Mouse (Mus musculus): ENCODE measurements around the gene D230025D16Rik. TPM values are rescaled to one million over a fixed set of nuclear protein-coding genes. Genes with fewer than 3 reads are reported as not detected.

The D230025D16Rik gene
- polyA plus RNA-seq, 1 experiment from 2014 or later, result 25.2 TPM

DNA sequence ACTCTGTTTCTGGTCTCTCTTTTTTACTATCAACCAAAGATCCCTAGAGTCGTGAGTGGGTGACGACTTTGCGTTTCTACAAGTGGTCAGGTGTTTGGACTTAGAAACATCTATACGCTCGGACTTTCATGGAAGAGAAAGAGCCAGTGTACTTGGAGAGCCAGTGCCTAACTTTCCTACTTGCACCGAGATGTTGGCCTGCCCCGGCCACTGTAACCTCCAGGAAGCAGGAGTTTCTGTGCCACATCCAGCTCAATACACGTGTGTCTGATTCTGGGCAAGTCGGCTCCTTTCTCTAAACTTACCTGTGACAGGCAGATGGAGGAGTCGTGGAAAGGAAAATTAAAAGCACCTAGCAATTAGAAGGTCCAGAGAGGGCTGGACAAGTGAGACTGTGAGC, 50.9 kb downstream of the D230025D16Rik start, which contains the start of gene Nol3:
Nol3 (plus strand) TSS at position 301 of the 400 bp plus-strand sequence.
- no peak for ATAC-seq (replicated peaks; ENCODE audit: low FRiP score)
- Histone ChIP-seq H3K4me1 (peaks cover 29% of the 10 kb centered on the region), H3K4me3 (replicated peaks) (peak within 1 kb of the TSS; percentile 42), H3K36me3 (0 out of 2 replicates have a peak, but pooled peaks cover 3% of the 10 kb centered on the region), H3K27me3 (peaks cover 99% of the 10 kb centered on the region), H3K9ac (no peak within 1 kb of the TSS), H3K9me3 (replicated peaks) (no peaks in the 10 kb centered on the region), H3K4me2 (peak within 1 kb of the TSS; percentile 71), H3K27ac (no peak within 1 kb of the TSS)
- WGBS, result 2% methylated on average over 10 of the region's 10 CpGs

DNA sequence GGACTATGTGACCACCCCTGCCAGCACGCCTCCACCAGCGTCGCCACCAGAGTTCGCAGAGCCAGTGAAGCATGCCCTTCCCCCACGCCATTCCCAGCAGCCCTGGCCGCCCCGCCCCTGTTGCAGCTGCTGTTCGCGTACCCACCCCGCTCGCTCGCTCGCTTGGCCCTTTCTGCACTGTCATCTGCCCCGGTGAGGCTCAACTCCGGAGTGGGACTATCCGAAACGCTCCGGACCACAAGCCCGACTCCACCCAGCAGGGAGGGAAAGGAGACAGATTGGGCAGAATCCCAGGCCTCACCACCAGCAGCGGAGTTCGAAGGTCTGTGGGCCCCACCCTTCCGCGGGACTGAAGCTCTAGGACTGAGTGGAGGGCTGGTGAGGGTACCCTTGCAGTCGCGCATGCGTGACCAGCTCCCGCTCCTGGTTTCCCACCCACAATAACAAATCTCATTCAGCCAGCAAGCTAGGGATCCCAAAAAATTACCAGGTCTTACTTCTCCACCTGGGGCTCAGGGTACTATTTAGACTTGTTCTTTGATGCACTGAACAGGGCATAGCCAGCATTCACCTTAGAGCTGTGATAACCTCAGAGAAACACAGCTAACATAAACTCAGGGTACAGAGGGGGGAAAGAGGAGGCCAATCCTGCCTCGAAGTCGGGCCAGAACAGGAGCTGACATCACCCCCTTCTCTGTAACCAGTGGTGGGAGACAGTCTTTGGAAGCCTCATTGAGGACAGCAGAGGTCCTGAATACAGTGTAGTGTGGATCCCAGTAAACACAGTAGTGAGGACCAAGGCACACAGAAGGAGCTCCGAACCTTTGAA, 51.6 kb downstream of the D230025D16Rik start:
- WGBS, result 3% methylated on average over 30 of the region's 30 CpGs

DNA sequence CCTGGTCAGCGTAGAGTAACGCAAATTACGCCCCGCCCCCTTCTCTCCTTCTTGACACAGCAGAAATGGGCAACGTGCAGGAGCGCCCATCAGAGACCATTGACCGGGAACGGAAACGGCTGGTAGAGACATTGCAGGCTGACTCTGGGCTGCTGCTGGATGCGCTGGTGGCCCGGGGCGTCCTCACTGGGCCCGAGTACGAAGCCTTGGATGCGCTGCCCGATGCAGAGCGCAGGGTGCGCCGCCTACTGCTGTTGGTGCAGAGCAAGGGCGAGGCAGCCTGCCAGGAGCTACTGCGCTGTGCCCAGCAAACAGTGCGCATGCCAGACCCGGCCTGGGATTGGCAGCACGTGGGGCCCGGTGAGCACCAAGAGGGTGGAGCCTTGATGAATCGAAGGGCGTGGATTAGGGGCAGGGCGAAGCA, 54.0 kb downstream of the D230025D16Rik start:
- peaks cover 12% of the 10 kb centered on the region; the same call in 1 of the 2 replicates for H3K36me3 ChIP-seq
- H3K9ac ChIP-seq, result no peak overlapping the region
- ATAC-seq (replicated peaks; ENCODE audit: low FRiP score), result peak; percentile 55; the same call in 1 of the 2 replicates
- WGBS, result 2% methylated on average over 28 of the region's 28 CpGs
- H3K4me1 ChIP-seq, result peaks cover 27% of the 10 kb centered on the region
- H3K27me3 ChIP-seq, result peaks cover 71% of the 10 kb centered on the region
- H3K9me3 ChIP-seq (replicated peaks), result no peaks in the 10 kb centered on the region
- H3K4me3 ChIP-seq (replicated peaks), result peak overlapping the region; percentile 26
- peak overlapping the region; percentile 52 for H3K4me2 ChIP-seq
- H3K27ac ChIP-seq, result no peak overlapping the region

More for the DNA sequence above, 51.6 kb downstream of the D230025D16Rik start:
- 0 out of 2 replicates have a peak, but pooled peaks cover 6% of the 10 kb centered on the region for H3K36me3 ChIP-seq
- H3K9ac ChIP-seq, result no peak overlapping the region
- H3K4me3 ChIP-seq (replicated peaks), result peak overlapping the region; percentile 42
- H3K4me1 ChIP-seq, result peaks cover 27% of the 10 kb centered on the region
- H3K27ac ChIP-seq, result no peak overlapping the region
- peak; percentile 62; the same call in 1 of the 2 replicates for ATAC-seq (replicated peaks; ENCODE audit: low FRiP score)
- peaks cover 95% of the 10 kb centered on the region for H3K27me3 ChIP-seq
- peak overlapping the region; percentile 71 for H3K4me2 ChIP-seq
- H3K9me3 ChIP-seq (replicated peaks), result no peaks in the 10 kb centered on the region

GRCm38 (mm10) chr8:105280567-105280966, 55.6 kb downstream of the D230025D16Rik start:
- Histone ChIP-seq H3K4me3 (replicated peaks) (no peak overlapping the region), H3K9me3 (replicated peaks) (no peaks in the 10 kb centered on the region), H3K27me3 (peaks cover 55% of the 10 kb centered on the region), H3K27ac (no peak overlapping the region), H3K36me3 (peaks cover 12% of the 10 kb centered on the region), H3K9ac (no peak overlapping the region), H3K4me1 (peaks cover 23% of the 10 kb centered on the region), H3K4me2 (no peak overlapping the region)
- 73% methylated on average over 3 of the region's 3 CpGs for WGBS
- no peak for ATAC-seq (replicated peaks; ENCODE audit: low FRiP score)

DNA sequence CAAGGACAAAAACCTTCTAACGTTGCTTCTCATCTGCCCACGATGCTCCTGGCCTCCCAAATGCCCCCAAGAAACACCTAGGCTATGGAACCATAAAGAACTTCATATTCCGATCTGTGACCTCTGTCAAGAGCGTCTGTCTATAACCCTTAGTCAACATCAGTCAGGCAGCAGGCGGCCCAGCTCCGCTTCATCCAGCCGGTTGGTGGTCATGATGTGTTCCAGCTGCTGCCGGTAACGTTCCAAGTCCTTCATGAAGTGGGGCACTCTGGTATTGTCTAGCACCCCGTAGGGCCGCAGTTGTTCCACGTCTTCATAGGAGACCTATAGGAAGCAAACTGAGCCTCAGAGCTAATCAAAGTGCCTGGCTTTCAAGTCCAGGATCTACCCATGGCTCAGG, 56.9 kb downstream of the D230025D16Rik start:
- WGBS, result 85% methylated on average over 12 of the region's 12 CpGs
- ATAC-seq (replicated peaks; ENCODE audit: low FRiP score), result no peak
- Histone ChIP-seq H3K9ac (no peak overlapping the region), H3K4me3 (replicated peaks) (no peak overlapping the region), H3K4me2 (no peak overlapping the region), H3K27ac (no peak overlapping the region), H3K27me3 (peaks cover 42% of the 10 kb centered on the region), H3K4me1 (peaks cover 11% of the 10 kb centered on the region), H3K9me3 (replicated peaks) (no peaks in the 10 kb centered on the region), H3K36me3 (peaks cover 12% of the 10 kb centered on the region)

DNA sequence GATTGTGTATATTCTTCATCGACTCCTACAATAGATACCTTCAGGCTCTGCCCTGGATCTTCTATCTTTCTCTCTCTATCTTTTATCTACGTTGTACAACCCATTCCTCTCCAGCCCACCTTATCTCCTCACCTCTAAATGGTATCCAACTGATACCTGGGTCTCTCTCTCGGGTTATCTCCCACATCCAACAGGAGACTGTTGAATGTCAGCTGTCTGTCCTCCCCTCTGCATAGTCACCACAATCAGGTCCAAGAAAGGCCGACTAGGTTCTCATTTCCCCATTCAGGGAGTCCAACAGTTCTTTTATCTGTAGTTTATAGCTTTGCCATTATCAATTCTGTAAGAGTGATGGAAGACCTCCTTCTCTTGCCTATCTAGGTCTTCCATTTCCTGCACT, 57.3 kb downstream of the D230025D16Rik start:
- Histone ChIP-seq H3K4me3 (replicated peaks) (no peak overlapping the region), H3K36me3 (peaks cover 12% of the 10 kb centered on the region), H3K9me3 (replicated peaks) (no peaks in the 10 kb centered on the region), H3K27ac (no peak overlapping the region), H3K4me2 (no peak overlapping the region), H3K27me3 (peaks cover 38% of the 10 kb centered on the region), H3K9ac (no peak overlapping the region), H3K4me1 (peaks cover 11% of the 10 kb centered on the region)
- WGBS, result 83% methylated on average over 4 of the region's 4 CpGs
- ATAC-seq (replicated peaks; ENCODE audit: low FRiP score), result no peak

DNA sequence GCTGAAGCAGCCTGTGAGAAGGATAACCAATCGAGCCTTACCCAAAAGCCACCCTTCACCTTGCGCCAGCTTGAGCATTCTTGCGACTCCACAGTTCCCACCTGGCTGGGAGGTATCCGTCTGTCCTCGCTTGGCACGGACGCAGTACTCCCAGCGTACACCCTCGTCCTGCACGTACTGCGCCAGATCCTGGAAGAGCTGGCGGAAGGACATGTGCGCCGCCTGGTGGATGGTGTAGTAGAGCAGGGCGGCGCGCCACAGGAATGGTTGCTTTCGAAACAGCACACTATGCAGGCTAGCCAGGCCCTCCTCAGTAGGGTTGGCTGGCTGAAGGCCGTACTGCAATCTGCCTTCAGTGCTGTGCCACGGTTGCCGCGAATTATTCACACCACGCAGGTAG, 58.1 kb downstream of the D230025D16Rik start:
- peak; percentile 44 for ATAC-seq (replicated peaks; ENCODE audit: low FRiP score)
- H3K4me2 ChIP-seq, result no peak overlapping the region
- H3K9ac ChIP-seq, result no peak overlapping the region
- H3K27me3 ChIP-seq, result peaks cover 30% of the 10 kb centered on the region
- H3K36me3 ChIP-seq, result peaks cover 12% of the 10 kb centered on the region
- no peaks in the 10 kb centered on the region for H3K9me3 ChIP-seq (replicated peaks)
- no peak overlapping the region for H3K27ac ChIP-seq
- peaks cover 14% of the 10 kb centered on the region for H3K4me1 ChIP-seq
- WGBS, result 27% methylated on average over 23 of the region's 23 CpGs
- no peak overlapping the region for H3K4me3 ChIP-seq (replicated peaks)

GRCm38 (mm10) chr8:105285514-105285913, 60.6 kb downstream of the D230025D16Rik start:
- H3K27me3 ChIP-seq, result peaks cover 13% of the 10 kb centered on the region
- no peak overlapping the region for H3K4me2 ChIP-seq
- peaks cover 9% of the 10 kb centered on the region for H3K36me3 ChIP-seq
- ATAC-seq (replicated peaks; ENCODE audit: low FRiP score), result no peak
- H3K9me3 ChIP-seq (replicated peaks), result no peaks in the 10 kb centered on the region
- H3K27ac ChIP-seq, result no peak overlapping the region
- H3K4me3 ChIP-seq (replicated peaks), result no peak overlapping the region
- WGBS, result 46% methylated on average over 12 of the region's 12 CpGs
- no peak overlapping the region for H3K9ac ChIP-seq
- peaks cover 25% of the 10 kb centered on the region for H3K4me1 ChIP-seq

DNA sequence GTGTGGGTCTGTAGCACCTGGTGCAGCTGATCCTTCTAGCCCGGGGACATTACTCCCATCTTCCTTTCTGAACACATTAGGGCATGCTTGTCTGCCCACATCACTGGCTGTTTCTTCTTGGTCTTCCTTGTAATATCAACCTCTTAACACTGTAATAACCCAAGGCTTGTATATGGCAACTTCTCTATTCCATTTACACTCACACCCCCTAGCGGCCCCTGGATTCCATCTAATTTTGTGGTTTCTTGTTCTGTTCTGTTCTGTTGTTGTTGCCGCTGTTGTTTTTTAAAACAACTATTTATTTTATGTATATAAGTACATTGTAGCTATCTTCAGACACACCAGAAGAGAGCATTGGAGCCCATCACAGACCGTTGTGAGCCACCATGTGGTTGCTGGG, 62.0 kb downstream of the D230025D16Rik start:
- Histone ChIP-seq H3K9ac (no peak overlapping the region), H3K9me3 (replicated peaks) (no peaks in the 10 kb centered on the region), H3K4me3 (replicated peaks) (no peak overlapping the region), H3K36me3 (peaks cover 4% of the 10 kb centered on the region), H3K4me2 (no peak overlapping the region), H3K4me1 (peaks cover 29% of the 10 kb centered on the region), H3K27ac (no peak overlapping the region), H3K27me3 (peaks cover 11% of the 10 kb centered on the region)
- WGBS, result 88% methylated on average over 4 of the region's 4 CpGs
- no peak for ATAC-seq (replicated peaks; ENCODE audit: low FRiP score)

DNA sequence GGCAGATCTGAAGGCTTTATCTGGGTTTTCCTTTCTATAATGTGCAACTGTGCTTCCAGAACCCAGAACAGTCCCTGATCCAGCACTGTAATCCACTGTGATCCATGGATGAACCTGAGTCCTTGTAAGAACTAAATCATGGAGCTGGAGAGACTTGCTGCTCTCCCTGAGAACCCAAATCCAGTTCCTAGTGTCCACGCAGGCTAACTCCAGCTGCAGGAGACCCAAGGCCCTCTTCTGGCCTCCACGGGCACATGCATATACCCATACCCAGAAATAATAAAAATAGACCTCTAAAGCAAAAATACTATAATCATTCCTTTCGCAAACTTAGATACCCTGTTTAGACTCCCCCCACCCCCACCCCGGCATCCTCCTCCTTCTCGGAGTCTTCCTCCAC, 63.3 kb downstream of the D230025D16Rik start:
- Histone ChIP-seq H3K27me3 (peaks cover 11% of the 10 kb centered on the region), H3K27ac (no peak overlapping the region), H3K4me1 (peaks cover 29% of the 10 kb centered on the region), H3K36me3 (no peaks in the 10 kb centered on the region; the same call in 1 of the 2 replicates), H3K9me3 (replicated peaks) (no peaks in the 10 kb centered on the region), H3K4me3 (replicated peaks) (peak overlapping the region; percentile 59; the same call in 1 of the 2 replicates), H3K9ac (no peak overlapping the region), H3K4me2 (peak overlapping the region; percentile 87)
- WGBS, result 79% methylated on average over 5 of the region's 5 CpGs
- no peak for ATAC-seq (replicated peaks; ENCODE audit: low FRiP score)

GRCm38 (mm10) chr8:105288958-105289732, 64.2 kb downstream of the D230025D16Rik start:
- Histone ChIP-seq H3K4me3 (replicated peaks) (peak overlapping the region; percentile 59), H3K36me3 (no peaks in the 10 kb centered on the region; the same call in 1 of the 2 replicates), H3K9me3 (replicated peaks) (no peaks in the 10 kb centered on the region), H3K27me3 (peaks cover 11% of the 10 kb centered on the region), H3K4me2 (peak overlapping the region; percentile 87), H3K4me1 (peaks cover 29% of the 10 kb centered on the region), H3K27ac (peak overlapping the region; percentile 85), H3K9ac (peak overlapping the region; percentile 47)
- WGBS, result under 1% methylated on average over 53 of the region's 53 CpGs
- peak; percentile 93 for ATAC-seq (replicated peaks; ENCODE audit: low FRiP score)
